Mouse (Mus musculus) thymus, postnatal 0 days (tissue): Measurements from ENCODE around the gene Entr1. TPM values are rescaled to one million over a fixed set of nuclear protein-coding genes. Genes with fewer than 3 reads are reported as not detected.

Experiments used
- DNase-seq: peaks from one replicate; pipeline ENCODE4 v3.0.0-alpha.2; 2015; ENCODE audit warnings: low spot score
- polyA plus RNA-seq: library from polyadenylated mRNA; unstranded; fragments of >200 nt; fragmentation: Nextera tagmentation; extraction: Ambion mirVana; gene quantifications from 2 replicates; pipeline ENCODE4 v1.2.1, GENCODE M21; 2015

Gene Entr1
- polyA plus RNA-seq, 1 experiment from 2014 or later = 184 TPM

- DNase-seq = peak; percentile 95
These were observed 37.5 kb downstream of the Entr1 start, which contains the start of gene Dnlz for GRCm38 (mm10) chr2:26351358-26352290. TSS of gene Dnlz (minus strand) at chr2:26352110.

- DNase-seq = no peak
These were observed 40.9 kb downstream of the Entr1 start for GRCm38 (mm10) chr2:26348241-26348640.

GRCm38 (mm10) chr2:26342609-26343490 is 46.3 kb downstream of the Entr1 start:
- DNase-seq = peak; percentile 45

- DNase-seq = no peak
These were observed 47.1 kb downstream of the Entr1 start for GRCm38 (mm10) chr2:26342044-26342443.

- DNase-seq = no peak
These were observed 47.6 kb downstream of the Entr1 start for GRCm38 (mm10) chr2:26341510-26341981.

GRCm38 (mm10) chr2:26339204-26339551 is 49.9 kb downstream of the Entr1 start:
- DNase-seq = no peak

GRCm38 (mm10) chr2:26338302-26339203 is 50.6 kb downstream of the Entr1 start:
- no peak for DNase-seq

Other genes with a start within 250 kb of the Entr1 start
- 0.17 and 0.22 TPM in 2 replicates for gene Lhx3, start 181.0 kb downstream of the Entr1 start, polyA plus RNA-seq
- gene Qsox2, start 151.8 kb downstream of the Entr1 start, polyA plus RNA-seq = 15.2 and 15.3 TPM in 2 replicates
- 0.04 TPM in 2 replicates for gene Ccdc187, start 94.8 kb downstream of the Entr1 start, polyA plus RNA-seq
- gene Gpsm1, start 73.8 kb downstream of the Entr1 start, polyA plus RNA-seq = 12.5 and 13.7 TPM in 2 replicates
- gene Dnlz, start 37.2 kb downstream of the Entr1 start, polyA plus RNA-seq = 22.2 and 24.5 TPM in 2 replicates
- gene Card9, start 28.4 kb downstream of the Entr1 start, polyA plus RNA-seq = 15.9 and 17.1 TPM in 2 replicates
- 14.2 and 19.4 TPM in 2 replicates for gene Snapc4, start 8.7 kb downstream of the Entr1 start, polyA plus RNA-seq
- gene Pmpca, start within 50 bp of the Entr1 start, polyA plus RNA-seq = 81.8 and 83.4 TPM in 2 replicates
- 13.9 and 14.1 TPM in 2 replicates for gene Inpp5e, start 19.9 kb upstream of the Entr1 start, polyA plus RNA-seq
- 12.4 and 12.9 TPM in 2 replicates for gene Sec16a, start 55.9 kb upstream of the Entr1 start, polyA plus RNA-seq
- 44.3 and 54.9 TPM in 2 replicates for gene Notch1, start 127.3 kb upstream of the Entr1 start, polyA plus RNA-seq
- gene Egfl7, start 190.7 kb upstream of the Entr1 start, polyA plus RNA-seq = 43.6 and 50.0 TPM in 2 replicates
- gene Gm20532, start 197.3 kb upstream of the Entr1 start, polyA plus RNA-seq = not detected in 2 replicates
- gene Agpat2, start 215.1 kb upstream of the Entr1 start, polyA plus RNA-seq = 14.7 and 14.9 TPM in 2 replicates
- gene Fam69b, start 239.1 kb upstream of the Entr1 start, polyA plus RNA-seq = 11.9 and 12.2 TPM in 2 replicates